Mouse (Mus musculus): ENCODE data around the gene Rap1b.

DNA sequence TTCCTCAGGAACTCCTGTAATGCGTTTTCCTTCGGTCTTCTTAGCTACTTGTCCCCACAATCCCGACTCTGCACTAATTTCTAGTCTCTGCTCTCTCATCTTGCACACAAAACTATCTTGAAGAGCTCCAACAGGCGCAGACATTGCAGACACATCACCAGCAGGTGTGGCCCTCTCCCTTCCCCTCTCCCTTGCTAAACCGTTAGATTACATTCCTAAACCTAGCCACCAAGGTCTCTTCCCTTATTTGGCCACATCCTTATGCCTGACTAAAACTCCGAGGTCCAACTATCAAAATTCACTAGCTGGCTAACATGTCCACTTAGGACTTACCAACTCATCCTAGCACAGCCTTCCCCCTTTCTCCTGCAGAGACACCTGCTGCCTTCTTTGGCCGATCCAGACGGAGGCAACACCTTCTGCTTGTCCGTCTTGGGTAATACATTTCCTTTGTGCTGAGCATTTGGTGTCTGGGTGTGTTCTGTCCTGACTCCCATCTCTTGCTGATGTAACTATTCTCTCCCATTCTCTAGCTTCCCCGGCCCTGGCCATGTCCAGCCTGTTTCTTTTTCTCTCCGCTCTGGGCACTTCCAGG, 52.3 kb downstream of the Rap1b start:
- TF ChIP-seq CTCF (conservative IDR thresholded peaks at IDR 0.05; ENCODE audit: insufficient read depth, insufficient read length, low read depth, low read length): no peak
- TF ChIP-seq POLR2A (IDR thresholded peaks at IDR 0.05; ENCODE audit: low read depth, low read length): no peak

Data from kidney, adult 2 months (tissue).